Mouse (Mus musculus): ENCODE data around the gene Mrps10. TPM values are rescaled to one million over a fixed set of nuclear protein-coding genes. Genes with fewer than 3 reads are reported as not detected.
"Not testable (repeated sequence)": the region's sequence is repeated elsewhere in the genome, so short reads cannot be mapped to it uniquely, and the experiment has no call there.

Mrps10 gene
- total RNA-seq, 2 experiments from 2014 or later = 31.5 to 33.2 TPM

- Histone ChIP-seq H3K27ac (no peak overlapping the region), H3K4me3 (no peak overlapping the region)
- peak; percentile 76 for TF ChIP-seq CTCF (IDR thresholded peaks at IDR 0.05)
- DNase-seq = peak; percentile 44
- intact Hi-C loops (cut with DNase I) = loop anchor here (5.0 kb wide), 1 partner anchor 96 kb away; no protein-coding TSS in a partner anchor
Observed at GRCm38 (mm10) chr17:47386649-47387048, 18.0 kb downstream of the Mrps10 start.

DNA sequence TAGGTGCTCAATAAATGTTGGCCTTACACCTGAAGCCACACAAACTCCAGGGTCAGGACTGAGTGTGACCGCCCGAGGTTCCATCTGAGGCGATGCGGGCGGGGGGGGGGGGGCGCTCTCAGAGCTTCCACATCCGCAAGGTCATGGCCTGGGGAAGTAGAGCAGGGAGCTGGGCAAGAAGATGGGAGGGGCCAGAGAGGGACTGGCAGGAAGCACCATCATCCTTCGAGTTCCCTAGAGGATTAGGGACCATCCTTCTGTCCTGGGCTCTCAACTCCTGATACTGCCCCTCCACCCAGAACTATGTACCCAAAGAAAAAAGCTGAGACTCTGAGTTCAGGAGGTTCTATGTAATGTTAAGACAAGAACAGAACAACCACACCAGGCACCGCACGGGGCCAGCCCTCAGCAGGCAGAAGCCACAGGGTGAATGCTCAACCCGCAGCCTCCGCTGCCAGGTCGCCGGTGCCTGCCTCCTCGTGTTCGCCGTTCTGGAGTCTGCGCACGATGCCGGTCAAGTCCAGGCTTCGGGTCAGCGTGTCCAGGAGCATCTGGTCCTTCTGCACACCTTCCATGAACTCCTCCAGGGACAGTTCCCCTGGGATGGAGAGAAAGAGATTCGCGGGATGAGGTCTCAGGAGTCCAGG lies 25.7 kb downstream of the Mrps10 start:
- Histone ChIP-seq H3K27ac (no peak overlapping the region), H3K4me3 (peak overlapping the region; percentile 69)
- no peak for DNase-seq
- intact Hi-C loops (cut with DNase I) = no loop called here
- no peak for TF ChIP-seq CTCF (IDR thresholded peaks at IDR 0.05)

- H3K27ac ChIP-seq = no peak overlapping the region
- intact Hi-C loops (cut with DNase I) = no loop called here
Observed at GRCm38 (mm10) chr17:47395376-47395913, 26.8 kb downstream of the Mrps10 start.

GRCm38 (mm10) chr17:47399091-47399490 lies 30.4 kb downstream of the Mrps10 start:
- TF ChIP-seq CTCF (IDR thresholded peaks at IDR 0.05) = no peak
- Histone ChIP-seq H3K4me3 (no peak overlapping the region), H3K27ac (no peak overlapping the region)
- intact Hi-C loops (cut with DNase I) = no loop called here
- DNase-seq = no peak

More at GRCm38 (mm10) chr17:47395376-47395913, 26.8 kb downstream of the Mrps10 start:
- H3K4me3 ChIP-seq = peak overlapping the region; percentile 69
- peak; percentile 56 for DNase-seq
- TF ChIP-seq CTCF (IDR thresholded peaks at IDR 0.05) = no peak

DNA sequence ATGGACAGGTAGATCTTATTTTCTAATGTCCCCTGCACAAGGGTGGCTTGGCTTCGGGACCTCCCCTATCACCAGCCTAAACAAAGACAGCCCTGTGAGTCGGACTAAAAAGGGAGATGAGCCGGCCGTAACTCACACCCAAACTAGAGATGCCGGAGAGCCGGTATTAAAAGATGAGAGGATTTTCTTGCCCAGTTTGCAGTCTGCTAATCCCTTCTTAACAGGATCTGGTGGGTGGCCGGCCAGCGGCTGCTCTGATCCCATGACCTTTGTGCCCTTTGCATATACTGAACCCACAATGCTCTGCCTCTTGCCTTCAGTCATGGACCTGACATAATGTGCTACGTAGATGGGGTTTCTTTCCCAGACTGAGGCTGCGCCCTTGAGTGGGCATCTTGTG lies 31.8 kb downstream of the Mrps10 start, which contains the start of gene Guca1a:
Guca1a (minus strand) TSS at position 134 of the 400 bp plus-strand sequence.
- DNase-seq = no peak
- intact Hi-C loops (cut with DNase I) = no loop called here
- Histone ChIP-seq H3K27ac (no peak within 1 kb of the TSS), H3K4me3 (no peak within 1 kb of the TSS)
- TF ChIP-seq CTCF (IDR thresholded peaks at IDR 0.05) = no peak

DNA sequence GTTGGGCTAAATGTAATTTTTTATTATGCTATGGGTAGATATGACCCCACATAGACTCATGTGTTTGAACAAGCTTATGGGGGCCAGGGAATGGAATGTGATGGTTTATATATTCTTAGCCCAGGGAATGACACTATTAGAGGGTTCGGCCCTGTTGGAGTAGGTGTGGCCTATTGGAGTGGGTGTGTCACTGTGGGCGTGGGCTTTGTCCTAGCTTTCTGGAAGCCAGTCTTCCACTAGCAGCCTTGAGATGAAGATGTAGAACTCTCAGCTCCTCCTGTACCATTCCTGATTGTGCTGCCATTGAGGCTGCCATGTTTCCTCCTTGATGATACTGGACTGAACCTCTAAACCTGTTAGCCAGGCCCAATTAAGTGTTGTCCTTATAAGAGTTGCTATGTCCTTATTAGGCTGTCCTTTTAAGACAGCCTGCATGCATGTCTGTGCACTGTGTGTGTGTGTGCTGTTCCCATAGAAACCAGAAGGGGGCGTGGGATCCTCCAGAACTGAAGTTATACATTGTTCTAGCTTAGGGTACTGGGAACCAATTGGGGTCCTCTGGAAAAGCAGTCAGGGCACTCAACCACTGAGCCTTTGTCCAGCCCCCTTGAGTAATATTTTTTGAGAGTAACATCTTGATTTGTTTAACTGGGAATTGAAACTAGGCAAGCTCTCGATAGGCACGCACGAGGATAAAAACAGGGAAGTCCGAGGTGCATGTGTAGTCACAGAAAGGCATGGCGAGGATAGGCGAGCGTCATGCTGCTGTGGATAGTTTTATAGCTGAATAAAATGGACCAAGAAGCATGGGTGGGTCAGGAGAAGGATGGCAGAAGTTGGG lies 39.2 kb downstream of the Mrps10 start:
- no peak for TF ChIP-seq CTCF (IDR thresholded peaks at IDR 0.05)
- DNase-seq = no peak
- H3K27ac ChIP-seq = no peak overlapping the region
- H3K4me3 ChIP-seq = no peak overlapping the region
- intact Hi-C loops (cut with DNase I) = loop anchor here (2.0 kb wide), 1 partner anchor 75 kb away; no protein-coding TSS in a partner anchor

DNA sequence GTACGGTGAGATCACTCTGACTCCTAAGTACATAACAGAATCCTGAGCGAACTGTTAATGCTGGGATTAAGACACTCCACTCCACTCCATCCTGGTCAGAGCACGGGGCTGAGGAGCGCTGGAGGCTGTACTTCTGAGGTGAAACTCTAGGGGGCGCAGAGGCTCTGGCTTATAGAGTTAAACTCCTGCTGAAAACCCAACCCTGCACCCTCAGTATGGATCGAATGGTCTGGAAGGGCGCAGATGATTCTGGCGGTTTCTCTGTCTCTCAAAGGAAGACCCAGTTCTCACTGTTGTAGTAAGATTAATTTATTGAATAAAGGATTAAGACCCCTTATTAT lies 39.8 kb downstream of the Mrps10 start:
- TF ChIP-seq CTCF (IDR thresholded peaks at IDR 0.05) = peak; percentile 78
- no peak overlapping the region for H3K4me3 ChIP-seq
- DNase-seq = peak; percentile 62
- intact Hi-C loops (cut with DNase I) = loop anchor here (2.0 kb wide), 1 partner anchor 74 kb away; no protein-coding TSS in a partner anchor
- H3K27ac ChIP-seq = no peak overlapping the region

DNA sequence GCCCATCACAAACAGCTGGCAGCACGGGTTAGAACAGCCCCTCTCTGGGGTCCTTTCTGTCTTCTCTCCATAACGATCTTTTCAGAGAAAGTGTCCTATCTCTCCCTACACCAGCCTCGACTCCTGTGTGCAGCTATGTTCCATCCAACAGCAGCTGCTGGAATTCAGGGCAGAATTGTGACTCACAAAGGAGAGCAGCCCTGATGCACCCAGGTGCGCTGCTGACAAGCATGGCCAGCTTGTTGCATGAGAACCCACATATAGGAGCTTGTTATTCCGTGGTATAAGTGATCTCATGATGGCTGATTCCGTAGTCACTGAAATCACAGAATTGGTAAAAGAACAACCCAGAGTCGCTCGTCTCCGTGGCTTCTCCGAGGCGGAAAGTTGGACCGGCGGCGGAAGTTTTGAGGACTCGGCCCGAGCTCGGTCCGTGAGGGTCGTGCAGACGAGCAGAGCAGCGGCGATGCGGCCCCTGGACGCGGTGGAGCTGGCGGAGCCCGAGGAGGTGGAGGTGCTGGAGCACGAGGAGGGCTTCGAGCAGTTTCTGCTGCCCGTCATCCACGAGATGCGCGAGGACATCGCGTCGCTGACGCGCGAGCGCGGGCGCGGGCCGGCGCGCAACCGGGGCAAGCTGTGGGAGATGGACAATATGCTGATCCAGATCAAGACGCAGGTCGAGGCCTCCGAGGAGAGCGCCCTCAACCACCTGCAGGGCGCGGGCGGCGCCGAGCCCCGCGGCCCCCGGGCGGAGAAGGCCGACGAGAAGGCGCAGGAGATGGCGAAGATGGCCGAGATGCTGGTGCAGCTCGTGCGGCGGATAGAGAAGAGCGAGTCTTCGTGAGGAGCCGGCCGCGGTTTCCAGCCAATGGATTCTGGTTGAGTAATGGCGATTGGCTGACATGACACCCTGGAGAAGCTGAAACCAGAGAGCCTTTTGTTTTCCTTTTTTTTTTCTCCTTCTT lies 41.5 kb downstream of the Mrps10 start:
- intact Hi-C loops (cut with DNase I) = loop anchor here (2.0 kb wide), 1 partner anchor 73 kb away; no protein-coding TSS in a partner anchor
- peak overlapping the region; percentile 54 for H3K4me3 ChIP-seq
- DNase-seq, H3K27ac ChIP-seq: not testable (repeated sequence)

GRCm38 (mm10) chr17:47420195-47420594 lies 51.5 kb downstream of the Mrps10 start:
- no peak for DNase-seq
- intact Hi-C loops (cut with DNase I) = no loop called here
- Histone ChIP-seq H3K4me3 (no peak overlapping the region), H3K27ac (no peak overlapping the region)
- TF ChIP-seq CTCF (IDR thresholded peaks at IDR 0.05) = no peak

DNA sequence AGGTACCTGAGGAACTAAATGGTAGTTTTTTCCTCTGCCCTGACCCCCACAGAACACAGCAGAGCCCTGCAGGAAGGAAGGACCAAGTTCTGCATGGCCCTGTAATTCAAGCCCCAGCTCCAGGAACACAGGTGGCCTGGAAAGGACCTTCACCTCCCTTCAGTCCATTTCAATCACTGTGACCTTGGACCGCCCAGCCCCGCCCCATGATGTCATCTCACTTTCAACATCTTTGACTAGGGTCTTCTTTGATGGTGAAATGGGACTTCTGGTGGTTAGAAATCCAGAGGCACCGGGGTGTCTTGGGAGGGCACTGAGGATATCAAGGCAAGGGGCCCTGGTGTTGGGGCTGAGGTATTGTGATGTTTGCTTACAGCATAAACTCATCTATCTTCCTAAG lies 52.9 kb downstream of the Mrps10 start:
- intact Hi-C loops (cut with DNase I) = no loop called here
- no peak for TF ChIP-seq CTCF (IDR thresholded peaks at IDR 0.05)

GRCm38 (mm10) chr17:47422616-47423015 lies 53.9 kb downstream of the Mrps10 start:
- H3K27ac ChIP-seq; intact Hi-C loops (cut with DNase I); H3K4me3 ChIP-seq; DNase-seq: not testable (repeated sequence)

More for the DNA sequence above, 52.9 kb downstream of the Mrps10 start:
- no peak overlapping the region for H3K27ac ChIP-seq
- no peak for DNase-seq
- no peak overlapping the region for H3K4me3 ChIP-seq

- TF ChIP-seq CTCF (IDR thresholded peaks at IDR 0.05) = no peak
- H3K4me3 ChIP-seq = no peak overlapping the region
- no peak overlapping the region for H3K27ac ChIP-seq
- intact Hi-C loops (cut with DNase I) = no loop called here
- no peak for DNase-seq
Observed at GRCm38 (mm10) chr17:47424186-47424585, 55.5 kb downstream of the Mrps10 start.

All from gastrocnemius, adult 2 months (tissue).